Mouse (Mus musculus) brown adipose tissue, adult 24 weeks (tissue): Measurements from ENCODE around the gene Slc24a4. TPM values are rescaled to one million over a fixed set of nuclear protein-coding genes. Genes with fewer than 3 reads are reported as not detected.

ENCODE experiments used
- H3K27ac ChIP-seq: fragments of 200-500 bp; replicated peaks from 2 replicates; pipeline ENCODE4 v1.5.1; 2012; ENCODE audit warnings: low read depth, mild to moderate bottlenecking, low read length
- H3K4me1 ChIP-seq: fragments of 200-500 bp; 2 replicates; pipeline ENCODE4 v1.6.1; 2012; ENCODE audit warnings: low read length, mixed read lengths; ENCODE audit not compliant: control insufficient read depth, insufficient read depth, insufficient read length
- H3K4me3 ChIP-seq: fragments of 200-500 bp; 2 replicates; pipeline ENCODE4 v1.5.1; 2012; ENCODE audit warnings: low read depth, mild to moderate bottlenecking, low read length, moderate library complexity; ENCODE audit not compliant: insufficient read depth
- polyA plus RNA-seq: library from polyadenylated mRNA; stranded (reverse); fragments of >200 nt; gene quantifications from 2 replicates; pipeline ENCODE4 v1.2.4, GENCODE M21; 2012; ENCODE audit not compliant: missing spikeins, insufficient read depth, insufficient read length

The Slc24a4 gene
- polyA plus RNA-seq, 1 experiment, result not detected

- Histone ChIP-seq H3K27ac (peak overlapping the region; percentile 26; the same call in 1 of the 2 replicates), H3K4me3 (no peak overlapping the region), H3K4me1 (peaks cover 55% of the 10 kb centered on the region)
These were observed 166.1 kb downstream of the Slc24a4 start for GRCm38 (mm10) chr12:102294634-102295033.

GRCm38 (mm10) chr12:102295230-102295629, 166.7 kb downstream of the Slc24a4 start:
- Histone ChIP-seq H3K4me3 (no peak overlapping the region), H3K4me1 (peaks cover 51% of the 10 kb centered on the region), H3K27ac (peak overlapping the region; percentile 26)

GRCm38 (mm10) chr12:102295662-102296061, 167.1 kb downstream of the Slc24a4 start:
- peak overlapping the region; percentile 26 for H3K27ac ChIP-seq
- H3K4me1 ChIP-seq, result peaks cover 51% of the 10 kb centered on the region
- H3K4me3 ChIP-seq, result no peak overlapping the region

GRCm38 (mm10) chr12:102296361-102296760, 167.8 kb downstream of the Slc24a4 start:
- no peak overlapping the region for H3K27ac ChIP-seq
- peaks cover 49% of the 10 kb centered on the region for H3K4me1 ChIP-seq
- no peak overlapping the region for H3K4me3 ChIP-seq

- H3K4me3 ChIP-seq, result no peak overlapping the region
- peaks cover 49% of the 10 kb centered on the region for H3K4me1 ChIP-seq
- no peak overlapping the region for H3K27ac ChIP-seq
These were observed 168.4 kb downstream of the Slc24a4 start for GRCm38 (mm10) chr12:102296967-102297366.

GRCm38 (mm10) chr12:102299209-102299608, 170.7 kb downstream of the Slc24a4 start:
- Histone ChIP-seq H3K27ac (no peak overlapping the region), H3K4me1 (peaks cover 44% of the 10 kb centered on the region), H3K4me3 (no peak overlapping the region)

- Histone ChIP-seq H3K4me3 (no peak overlapping the region), H3K4me1 (peaks cover 41% of the 10 kb centered on the region), H3K27ac (peak overlapping the region; percentile 77; the same call in 1 of the 2 replicates)
These were observed 173.1 kb downstream of the Slc24a4 start for GRCm38 (mm10) chr12:102301585-102301984.

- no peak overlapping the region for H3K4me3 ChIP-seq
- peaks cover 42% of the 10 kb centered on the region for H3K4me1 ChIP-seq
- peak overlapping the region; percentile 77 for H3K27ac ChIP-seq
These were observed 173.8 kb downstream of the Slc24a4 start for GRCm38 (mm10) chr12:102302322-102302721.

- H3K4me1 ChIP-seq, result peaks cover 41% of the 10 kb centered on the region
- peak overlapping the region; percentile 28; the same call in 1 of the 2 replicates for H3K27ac ChIP-seq
- H3K4me3 ChIP-seq, result no peak overlapping the region
These were observed 174.4 kb downstream of the Slc24a4 start for GRCm38 (mm10) chr12:102302831-102303351.

GRCm38 (mm10) chr12:102303867-102304266, 175.3 kb downstream of the Slc24a4 start:
- Histone ChIP-seq H3K4me3 (no peak overlapping the region), H3K4me1 (peaks cover 49% of the 10 kb centered on the region), H3K27ac (no peak overlapping the region)

GRCm38 (mm10) chr12:102305069-102305836, 176.7 kb downstream of the Slc24a4 start:
- Histone ChIP-seq H3K4me3 (no peak overlapping the region), H3K27ac (no peak overlapping the region; the same call in 1 of the 2 replicates), H3K4me1 (peaks cover 52% of the 10 kb centered on the region)

GRCm38 (mm10) chr12:102308001-102308456, 179.5 kb downstream of the Slc24a4 start:
- Histone ChIP-seq H3K4me3 (no peak overlapping the region), H3K4me1 (peaks cover 52% of the 10 kb centered on the region), H3K27ac (peak overlapping the region; percentile 31)

GRCm38 (mm10) chr12:102308457-102309011, 180.0 kb downstream of the Slc24a4 start:
- peaks cover 50% of the 10 kb centered on the region for H3K4me1 ChIP-seq

GRCm38 (mm10) chr12:102309099-102309799, 180.7 kb downstream of the Slc24a4 start:
- H3K4me3 ChIP-seq, result no peak overlapping the region
- H3K4me1 ChIP-seq, result peaks cover 45% of the 10 kb centered on the region
- peak overlapping the region; percentile 31; the same call in 1 of the 2 replicates for H3K27ac ChIP-seq

More at GRCm38 (mm10) chr12:102308457-102309011, 180.0 kb downstream of the Slc24a4 start:
- peak overlapping the region; percentile 31 for H3K27ac ChIP-seq
- H3K4me3 ChIP-seq, result no peak overlapping the region

GRCm38 (mm10) chr12:102309800-102310195, 181.3 kb downstream of the Slc24a4 start:
- no peak overlapping the region for H3K27ac ChIP-seq
- H3K4me1 ChIP-seq, result peaks cover 40% of the 10 kb centered on the region
- no peak overlapping the region for H3K4me3 ChIP-seq
